Mouse (Mus musculus): ENCODE data around the gene Fzr1. TPM values are rescaled to one million over a fixed set of nuclear protein-coding genes. Genes with fewer than 3 reads are reported as not detected.
A peak's percentile ranks its signal among the peaks of the same experiment; 100 is the strongest.

Gene Fzr1
- total and polyA plus RNA-seq, 3 experiments, result 33.1 to 75.4 (median 44.5) TPM

GRCm38 (mm10) chr10:81366477-81367206 lies 11.7 kb downstream of the Fzr1 start:
- Histone ChIP-seq H3K9ac (ENCODE audit: insufficient read depth, low read depth) (no peak overlapping the region), H3K79me2 (replicated peaks; ENCODE audit: control insufficient read depth, extremely low read depth, insufficient read depth, poor library complexity, severe bottlenecking) (no peaks in the 10 kb centered on the region), H3K9me3 (replicated peaks; ENCODE audit: low read length) (no peaks in the 10 kb centered on the region), H3K27ac (ENCODE audit: insufficient read depth, low read depth) (peak overlapping the region; percentile 19; the same call in 1 of the 2 replicates), H3K4me2 (ENCODE audit: insufficient read depth, low read depth, poor library complexity, severe bottlenecking) (no peak overlapping the region), H3K4me1 (ENCODE audit: control insufficient read depth in 1 of 2, insufficient read depth in 2 of 2) (peaks cover 34 to 54% of the 10 kb centered on the region in 2 experiments), H3K4me3 (replicated peaks in 1 of 3; ENCODE audit: low read depth in 2 of 3, low read length in 2 of 3, poor library complexity in 1 of 3) (no peak overlapping the region), H3K36me3 (replicated peaks in 1 of 2; ENCODE audit: control insufficient read depth in 1 of 2, insufficient read depth in 1 of 2, low read length in 1 of 2) (peaks cover 93 to 100% of the 10 kb centered on the region in 2 experiments), H3K27me3 (replicated peaks) (no peaks in the 10 kb centered on the region)
- peak; percentile 12 for DNase-seq (ENCODE audit: extremely low read depth)
- TF ChIP-seq POLR2AphosphoS2 (IDR thresholded peaks at IDR 0.05; ENCODE audit: low read depth, low read length), result 0 out of 2 replicates have a peak, but pooled peaks have one; percentile 45
- TF ChIP-seq MAFK (IDR thresholded peaks at IDR 0.05; ENCODE audit: insufficient replicate concordance, low read length), result no peak
- in situ Hi-C loops (cut with MboI; ENCODE audit: low pct_ligation_motif_present, low pct_unique_long_range_greater_than_20kb, low sequenced_read_pairs) (no loop called here), dilution Hi-C loops (cut with MboI; ENCODE audit: extremely low pct_ligation_motif_present, extremely low pct_unique_long_range_greater_than_20kb, low sequenced_read_pairs) (no loop called here)

- no peaks in the 10 kb centered on the region for H3K9me3 ChIP-seq (replicated peaks; ENCODE audit: low read length)
- no peak within 1 kb of the TSS for H3K9ac ChIP-seq (ENCODE audit: insufficient read depth, low read depth)
- no peaks in the 10 kb centered on the region for H3K27me3 ChIP-seq (replicated peaks)
- peaks cover 34 to 61% of the 10 kb centered on the region in 2 experiments for H3K4me1 ChIP-seq (ENCODE audit: control insufficient read depth in 1 of 2, insufficient read depth in 2 of 2)
- H3K79me2 ChIP-seq (replicated peaks; ENCODE audit: control insufficient read depth, extremely low read depth, insufficient read depth, poor library complexity, severe bottlenecking), result no peaks in the 10 kb centered on the region
- dilution Hi-C loops (cut with MboI; ENCODE audit: extremely low pct_ligation_motif_present, extremely low pct_unique_long_range_greater_than_20kb, low sequenced_read_pairs), result no loop called here
- peak; percentile 25 for TF ChIP-seq ZMIZ1 (IDR thresholded peaks at IDR 0.05; ENCODE audit: low read depth, low read length)
- peak; percentile 11; the same call in 1 of the 2 replicates for TF ChIP-seq POLR2AphosphoS2 (IDR thresholded peaks at IDR 0.05; ENCODE audit: low read depth, low read length)
- TF ChIP-seq HCFC1 (IDR thresholded peaks at IDR 0.05; ENCODE audit: low read depth, low read length), result no peak
- no peak for DNase-seq (ENCODE audit: extremely low read depth)
- peaks cover 90 to 100% of the 10 kb centered on the region in 2 experiments for H3K36me3 ChIP-seq (replicated peaks in 1 of 2; ENCODE audit: control insufficient read depth in 1 of 2, insufficient read depth in 1 of 2, low read length in 1 of 2)
- no peak within 1 kb of the TSS for H3K4me2 ChIP-seq (ENCODE audit: insufficient read depth, low read depth, poor library complexity, severe bottlenecking)
- in situ Hi-C loops (cut with MboI; ENCODE audit: low pct_ligation_motif_present, low pct_unique_long_range_greater_than_20kb, low sequenced_read_pairs), result no loop called here
- H3K27ac ChIP-seq (ENCODE audit: insufficient read depth, low read depth), result no peak within 1 kb of the TSS
- no peak within 1 kb of the TSS for H3K4me3 ChIP-seq (replicated peaks in 1 of 3; ENCODE audit: low read depth in 2 of 3, low read length in 2 of 3, poor library complexity in 1 of 3)
Measured at GRCm38 (mm10) chr10:81365672-81366476, 12.4 kb downstream of the Fzr1 start, which contains the start of gene 4930404N11Rik. Gene 4930404N11Rik (minus strand): TSS chr10:81365816.

- TF ChIP-seq E2F4 (IDR thresholded peaks at IDR 0.05; ENCODE audit: insufficient replicate concordance, low read depth, low read length) (no peak), POLR2AphosphoS2 (IDR thresholded peaks at IDR 0.05; ENCODE audit: low read depth, low read length) (peak; percentile 22; the same call in 1 of the 2 replicates)
- Histone ChIP-seq H3K9ac (ENCODE audit: insufficient read depth, low read depth) (no peak overlapping the region), H3K36me3 (replicated peaks in 1 of 2; ENCODE audit: control insufficient read depth in 1 of 2, insufficient read depth in 1 of 2, low read length in 1 of 2) (peaks cover 83 to 98% of the 10 kb centered on the region in 2 experiments), H3K4me2 (ENCODE audit: insufficient read depth, low read depth, poor library complexity, severe bottlenecking) (no peak overlapping the region), H3K79me2 (replicated peaks; ENCODE audit: control insufficient read depth, extremely low read depth, insufficient read depth, poor library complexity, severe bottlenecking) (no peaks in the 10 kb centered on the region), H3K4me1 (ENCODE audit: control insufficient read depth in 1 of 2, insufficient read depth in 2 of 2) (peaks cover 34 to 67% of the 10 kb centered on the region in 2 experiments), H3K9me3 (replicated peaks; ENCODE audit: low read length) (no peaks in the 10 kb centered on the region), H3K4me3 (replicated peaks in 1 of 3; ENCODE audit: low read depth in 2 of 3, low read length in 2 of 3, poor library complexity in 1 of 3) (no peak overlapping the region), H3K27ac (ENCODE audit: insufficient read depth, low read depth) (no peak overlapping the region), H3K27me3 (replicated peaks) (no peaks in the 10 kb centered on the region)
- DNase-seq (ENCODE audit: extremely low read depth), result no peak
- in situ Hi-C loops (cut with MboI; ENCODE audit: low pct_ligation_motif_present, low pct_unique_long_range_greater_than_20kb, low sequenced_read_pairs), result no loop called here
- dilution Hi-C loops (cut with MboI; ENCODE audit: extremely low pct_ligation_motif_present, extremely low pct_unique_long_range_greater_than_20kb, low sequenced_read_pairs), result no loop called here
Measured at GRCm38 (mm10) chr10:81365073-81365472, 13.2 kb downstream of the Fzr1 start.
